Mouse (Mus musculus): Measurements from ENCODE around the gene Hmgn3.

DNA sequence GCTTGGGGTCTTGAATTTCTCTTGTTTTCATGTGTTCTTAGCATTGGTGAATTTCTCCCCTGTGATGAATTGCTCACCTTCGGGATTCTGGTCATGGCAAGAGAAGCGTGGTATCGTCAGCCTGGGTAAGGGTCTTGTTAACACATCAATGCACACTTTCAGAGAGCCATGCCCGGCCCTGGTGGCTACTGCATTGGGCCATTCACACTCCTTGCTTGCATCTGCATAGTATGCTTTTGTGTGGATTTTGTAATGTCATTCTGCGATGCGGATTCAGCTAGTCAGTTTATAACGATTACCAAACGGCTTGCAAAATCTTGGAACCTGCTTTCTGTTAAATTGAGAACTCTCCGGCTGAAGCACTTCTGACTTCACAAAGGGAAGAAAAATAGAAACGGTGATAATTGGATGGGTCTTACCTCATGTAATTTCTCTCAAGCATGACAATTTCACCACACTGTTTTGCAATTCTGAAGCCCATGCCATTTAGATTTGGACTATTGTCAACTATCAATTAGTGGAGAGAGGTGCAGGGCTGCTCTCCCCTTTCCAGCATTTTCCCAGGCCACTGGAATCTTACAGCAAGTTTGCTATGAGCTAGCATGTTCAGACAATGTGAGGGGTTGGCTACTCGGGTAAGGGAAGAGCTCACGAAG, 47.7 kb downstream of the Hmgn3 start:
- TF ChIP-seq CTCF (IDR thresholded peaks at IDR 0.05; ENCODE audit: low read depth, low read length): no peak
- TF ChIP-seq POLR2A (IDR thresholded peaks at IDR 0.05; ENCODE audit: extremely low read depth, insufficient read depth, low read length): no peak

All from liver, adult 2 months (tissue).